Mouse (Mus musculus) midbrain, embryonic 11.5 days (tissue): ENCODE results near the gene Cyp2r1. TPM values are rescaled to one million over a fixed set of nuclear protein-coding genes. Genes with fewer than 3 reads are reported as not detected.
"Not testable (repeated sequence)": the region's sequence is repeated elsewhere in the genome, so short reads cannot be mapped to it uniquely, and the experiment has no call there.

Experiments used
- ATAC-seq: fragments of 200-750 bp; cut with Nextera tagmentation; 2 replicates; pipeline ENCODE4 v1.8.0; 2017; ENCODE audit warnings: moderate TSS enrichment, moderate library complexity; ENCODE audit not compliant: low FRiP score
- DNase-seq: peaks from one replicate; pipeline ENCODE4 v3.0.0; 2015; ENCODE audit warnings: low spot score; ENCODE audit errors: missing footprints
- H3K27ac ChIP-seq: fragments of 300-500 bp; sonication (generic); 2 replicates; pipeline ENCODE4 v1.5.1; 2014; ENCODE audit warnings: low read depth, low read length
- H3K27me3 ChIP-seq: fragments of 300-500 bp; sonication (generic); 2 replicates; pipeline ENCODE4 v1.6.1; 2014; ENCODE audit warnings: mild to moderate bottlenecking, low read length, moderate library complexity, mixed read lengths; ENCODE audit not compliant: control insufficient read depth, insufficient read depth
- H3K36me3 ChIP-seq: fragments of 300-500 bp; sonication (generic); 2 replicates; pipeline ENCODE4 v1.6.1; 2014; ENCODE audit warnings: mild to moderate bottlenecking, low read length, moderate library complexity, mixed read lengths; ENCODE audit not compliant: control insufficient read depth, insufficient read depth
- H3K4me1 ChIP-seq: fragments of 300-500 bp; sonication (generic); 2 replicates; pipeline ENCODE4 v1.6.1; 2014; ENCODE audit warnings: low read length; ENCODE audit not compliant: control insufficient read depth, insufficient read depth
- H3K4me2 ChIP-seq: fragments of 300-500 bp; sonication (generic); 2 replicates; pipeline ENCODE4 v1.6.1; 2014; ENCODE audit warnings: mild to moderate bottlenecking, moderate library complexity
- H3K4me3 ChIP-seq: fragments of 300-500 bp; sonication (generic); 2 replicates; pipeline ENCODE4 v1.5.1; 2014; ENCODE audit warnings: low read depth, low read length
- H3K9ac ChIP-seq: fragments of 300-500 bp; sonication (generic); 2 replicates; pipeline ENCODE4 v1.6.1; 2014; ENCODE audit warnings: low read length
- H3K9me3 ChIP-seq: fragments of 300-500 bp; sonication (generic); 2 replicates; pipeline ENCODE4 v1.6.1; 2016; ENCODE audit warnings: low read length; ENCODE audit not compliant: control insufficient read depth
- WGBS: fragments of 180-500 bp; shearing (Covaris S2); extraction: QIAGEN DNeasy Blood & Tissue Kit; methylation state at CpG from one replicate; pipeline ENCODE4 v1.1.7; 2014; 5-methylcytosine and 5-hydroxymethylcytosine counted together
- polyA plus RNA-seq: library from polyadenylated mRNA; unstranded; fragments of >200 nt; fragmentation: Nextera tagmentation; extraction: Ambion mirVana; gene quantifications from 2 replicates; pipeline ENCODE4 v1.2.1, GENCODE M21; 2014

Gene Cyp2r1
- polyA plus RNA-seq: 1.5 and 2.0 TPM in 2 replicates

DNA sequence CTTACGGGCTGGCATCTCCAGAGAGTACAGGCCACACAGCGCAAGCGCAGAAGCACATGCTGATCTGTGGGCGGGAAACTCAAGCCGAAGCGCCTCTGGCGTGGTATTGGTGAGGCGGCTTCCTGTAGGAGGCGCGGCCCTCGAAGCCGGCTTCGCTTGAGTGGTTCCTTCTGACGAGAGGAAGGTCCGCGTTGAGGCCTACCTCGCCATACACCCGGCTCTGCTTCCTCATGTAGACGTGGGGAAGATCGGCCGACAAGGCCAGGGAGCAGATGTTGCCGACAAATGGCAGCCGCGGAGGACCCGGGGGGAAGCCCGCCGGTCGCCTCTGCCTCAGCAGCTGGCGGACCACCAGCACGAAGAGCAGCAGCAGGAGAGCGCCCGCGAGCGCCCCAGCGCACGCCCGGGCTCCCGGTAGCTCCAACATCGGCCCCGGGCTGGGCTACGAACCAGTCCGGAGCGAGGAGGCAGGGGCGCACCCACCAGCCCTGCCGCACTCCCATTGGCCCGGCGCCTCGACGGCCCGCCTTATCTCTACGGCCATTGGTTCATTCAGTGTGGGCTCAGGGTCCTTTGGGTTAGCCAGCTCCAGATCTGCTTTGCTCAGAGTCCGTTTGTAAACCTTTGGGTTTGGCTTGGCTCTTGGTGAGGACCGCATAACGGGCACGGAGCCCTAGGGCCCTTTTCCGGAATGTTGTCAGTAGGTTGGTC is at the start of gene Cyp2r1:
Cyp2r1 (minus strand) TSS at position 442 of the 711 bp plus-strand sequence.
- Histone ChIP-seq H3K27me3 (no peaks in the 10 kb centered on the region), H3K4me1 (no peaks in the 10 kb centered on the region), H3K36me3 (no peaks in the 10 kb centered on the region), H3K4me3 (peak within 1 kb of the TSS; percentile 36), H3K4me2 (peak within 1 kb of the TSS; percentile 55), H3K9ac (peak within 1 kb of the TSS; percentile 43; the same call in 1 of the 2 replicates), H3K27ac (no peak within 1 kb of the TSS), H3K9me3 (no peaks in the 10 kb centered on the region)
- ATAC-seq (peak; percentile 100), DNase-seq (peak; percentile 98)
- WGBS: 3% methylated on average over 56 of the region's 56 CpGs

DNA sequence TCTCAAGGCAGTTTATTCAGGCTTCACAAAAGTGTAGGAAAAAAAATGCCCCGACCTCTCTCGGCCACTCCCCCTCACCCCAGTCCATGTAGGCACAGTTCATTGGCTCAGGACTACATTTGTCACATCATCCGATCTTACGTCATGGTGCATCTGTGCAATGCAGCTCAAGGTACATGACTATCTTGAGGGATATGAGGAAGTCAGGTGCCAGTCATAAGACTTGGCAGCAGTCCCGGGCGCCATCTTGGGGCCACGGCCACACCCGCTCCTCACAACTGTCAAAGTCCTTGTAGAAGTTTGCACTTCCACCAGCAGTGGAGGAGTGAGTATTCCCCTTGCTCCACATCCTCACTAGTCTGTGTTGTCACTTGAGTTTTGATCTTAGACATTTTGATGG is 31.6 kb upstream of the Cyp2r1 start:
- H3K9me3 ChIP-seq, H3K4me2 ChIP-seq, H3K27ac ChIP-seq, ATAC-seq, H3K27me3 ChIP-seq, H3K9ac ChIP-seq, DNase-seq, H3K4me1 ChIP-seq, H3K4me3 ChIP-seq, H3K36me3 ChIP-seq: not testable (repeated sequence)
- 92% methylated on average over 8 of the region's 8 CpGs for WGBS

DNA sequence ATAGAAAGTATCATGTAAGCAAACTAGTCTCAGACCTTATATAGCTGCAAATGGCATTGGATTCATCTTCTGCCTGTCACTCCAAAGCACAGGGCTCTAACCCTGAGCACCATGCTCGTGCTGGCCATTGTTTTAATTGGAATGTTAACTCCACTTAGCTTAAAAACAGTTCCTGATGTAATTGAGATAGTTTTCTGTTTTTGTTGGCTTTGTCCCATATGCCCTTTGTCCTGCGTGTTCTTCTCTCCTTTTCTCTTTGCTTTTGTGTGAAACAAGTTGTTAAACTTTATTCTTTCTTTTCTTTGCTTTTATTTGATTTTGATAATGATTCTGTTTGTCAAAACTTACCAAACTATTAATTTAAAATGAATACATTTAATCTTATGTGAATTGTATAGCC is 19.7 kb upstream of the Cyp2r1 start:
- Histone ChIP-seq H3K9ac (no peak overlapping the region), H3K9me3 (no peaks in the 10 kb centered on the region), H3K4me2 (no peak overlapping the region), H3K4me1 (no peaks in the 10 kb centered on the region), H3K27me3 (no peaks in the 10 kb centered on the region), H3K4me3 (no peak overlapping the region), H3K27ac (no peak overlapping the region), H3K36me3 (no peaks in the 10 kb centered on the region)
- DNase-seq (no peak), ATAC-seq (no peak)
- WGBS: 54% methylated on average over 2 of the region's 2 CpGs

DNA sequence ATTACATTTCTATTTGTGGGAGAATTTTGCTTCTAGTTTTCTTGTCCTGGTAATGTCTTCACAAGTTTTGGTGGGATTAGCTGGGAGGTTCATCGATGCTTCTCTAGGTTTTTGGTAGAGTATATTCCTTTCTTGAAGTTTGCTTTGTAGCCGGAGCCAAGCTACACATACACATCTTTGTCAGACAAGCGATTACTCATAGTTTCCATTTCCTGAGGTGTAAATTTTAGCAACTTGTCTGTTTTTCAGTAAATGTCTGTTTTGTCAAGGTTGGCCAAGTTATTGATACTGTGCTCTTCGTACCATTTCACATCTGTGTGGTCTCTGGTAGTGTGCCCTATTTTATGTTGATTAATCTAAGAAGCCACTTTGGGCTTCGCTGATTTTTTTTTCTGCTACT is 18.4 kb upstream of the Cyp2r1 start:
- H3K9me3 ChIP-seq: no peaks in the 10 kb centered on the region
- H3K4me2 ChIP-seq: no peak overlapping the region
- DNase-seq: no peak
- no peak overlapping the region for H3K27ac ChIP-seq
- ATAC-seq: no peak
- H3K4me1 ChIP-seq: no peaks in the 10 kb centered on the region
- no peak overlapping the region for H3K9ac ChIP-seq
- no peaks in the 10 kb centered on the region for H3K27me3 ChIP-seq
- H3K36me3 ChIP-seq: no peaks in the 10 kb centered on the region
- 86% methylated on average over 5 of the region's 5 CpGs for WGBS
- no peak overlapping the region for H3K4me3 ChIP-seq

DNA sequence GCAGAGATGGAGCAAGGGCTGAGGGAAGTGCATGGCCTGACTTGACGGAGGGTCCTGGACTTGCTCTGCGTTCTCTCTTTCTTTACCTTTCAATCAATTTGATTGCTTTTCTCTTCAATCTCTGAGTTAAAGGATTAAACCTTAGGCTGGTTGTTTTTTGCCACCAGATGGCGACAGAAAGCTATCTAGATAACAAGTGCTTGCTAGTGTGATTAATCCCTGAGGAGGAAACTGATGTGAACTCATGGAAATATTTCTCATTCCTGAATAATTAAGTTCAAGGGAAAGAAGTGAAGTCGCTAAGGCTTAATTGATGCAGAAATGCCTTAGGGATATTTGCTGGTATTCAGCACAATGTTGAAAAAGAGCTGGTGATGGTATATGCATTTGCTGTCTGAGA is 17.7 kb upstream of the Cyp2r1 start:
- Histone ChIP-seq H3K36me3 (no peaks in the 10 kb centered on the region), H3K9me3 (no peaks in the 10 kb centered on the region), H3K4me3 (no peak overlapping the region), H3K4me2 (no peak overlapping the region), H3K9ac (no peak overlapping the region), H3K27me3 (no peaks in the 10 kb centered on the region), H3K4me1 (no peaks in the 10 kb centered on the region), H3K27ac (no peak overlapping the region)
- ATAC-seq (no peak), DNase-seq (peak; percentile 96)
- 4% methylated on average over 4 of the region's 4 CpGs for WGBS

DNA sequence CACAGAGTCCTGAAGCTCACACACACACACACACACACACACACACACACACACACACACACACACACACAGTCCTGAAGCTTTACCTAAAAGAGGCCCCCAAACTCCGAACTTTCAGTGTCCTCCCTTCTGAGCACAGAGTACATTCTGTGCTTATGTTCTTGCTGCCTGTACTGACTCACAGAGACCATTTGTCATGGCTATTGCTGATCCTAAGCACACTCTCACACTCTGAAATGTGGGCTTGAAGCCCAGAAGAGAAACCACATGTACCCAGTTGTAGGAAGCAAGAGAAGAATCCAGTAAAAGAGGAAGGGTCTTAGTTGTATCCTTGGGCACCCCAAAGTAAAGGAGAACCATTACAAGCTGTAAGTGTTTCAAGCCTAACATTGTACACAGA is 14.9 kb upstream of the Cyp2r1 start:
- no peaks in the 10 kb centered on the region for H3K36me3 ChIP-seq
- no peak for ATAC-seq
- H3K27me3 ChIP-seq: no peaks in the 10 kb centered on the region
- H3K4me2 ChIP-seq: no peak overlapping the region
- DNase-seq: no peak
- no peaks in the 10 kb centered on the region for H3K9me3 ChIP-seq
- H3K27ac ChIP-seq: no peak overlapping the region
- WGBS: 88% methylated on average over 1 of the region's 1 CpGs
- H3K4me3 ChIP-seq: no peak overlapping the region
- no peak overlapping the region for H3K9ac ChIP-seq
- no peaks in the 10 kb centered on the region for H3K4me1 ChIP-seq

DNA sequence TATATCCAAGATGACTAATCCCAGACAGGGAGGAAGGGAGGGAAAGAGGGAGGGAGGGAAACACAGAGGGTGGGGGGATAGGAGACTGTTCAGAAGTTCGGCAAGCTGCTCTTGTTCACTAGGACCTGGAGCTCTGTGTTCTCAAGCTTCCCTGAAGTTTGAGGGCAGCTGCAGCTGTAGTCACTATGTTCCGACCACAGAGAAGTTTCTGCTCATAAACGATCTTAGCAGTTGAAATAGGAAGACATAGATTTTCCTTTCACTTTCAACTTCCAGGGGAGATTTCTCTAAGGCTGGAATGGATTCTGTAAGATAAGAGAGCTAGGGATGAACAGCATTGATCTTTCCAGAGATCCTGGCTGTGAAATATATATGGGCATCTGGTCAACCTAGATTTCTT is 14.2 kb upstream of the Cyp2r1 start:
- no peaks in the 10 kb centered on the region for H3K36me3 ChIP-seq
- H3K27ac ChIP-seq: no peak overlapping the region
- no peaks in the 10 kb centered on the region for H3K4me1 ChIP-seq
- H3K4me3 ChIP-seq: no peak overlapping the region
- H3K27me3 ChIP-seq: no peaks in the 10 kb centered on the region
- H3K4me2 ChIP-seq: no peak overlapping the region
- no peak overlapping the region for H3K9ac ChIP-seq
- H3K9me3 ChIP-seq: no peaks in the 10 kb centered on the region
- DNase-seq (no peak), ATAC-seq (no peak)
- WGBS: 81% methylated on average over 3 of the region's 3 CpGs

DNA sequence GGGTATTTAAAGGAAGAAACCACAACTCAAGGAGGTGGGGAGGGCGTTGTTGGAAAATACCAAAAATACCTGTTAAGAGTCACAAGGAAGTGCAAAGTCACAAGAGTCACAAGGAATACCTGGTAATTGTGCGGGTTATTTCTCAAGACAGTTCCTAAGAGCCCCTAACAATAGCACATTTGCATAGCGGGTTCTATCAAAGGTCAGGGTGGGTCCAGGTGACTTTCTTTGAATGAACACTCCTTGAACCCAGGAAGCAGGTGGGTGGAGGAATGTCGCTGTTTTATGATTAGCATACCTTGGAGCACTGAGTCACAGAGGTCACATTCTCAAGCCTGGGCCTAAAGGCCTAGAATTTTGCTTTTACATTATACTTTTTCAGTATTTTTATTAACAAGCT is 11.1 kb upstream of the Cyp2r1 start:
- not testable (repeated sequence) for ATAC-seq, H3K27ac ChIP-seq, H3K4me2 ChIP-seq, H3K27me3 ChIP-seq, H3K4me1 ChIP-seq, H3K9ac ChIP-seq, H3K36me3 ChIP-seq, H3K4me3 ChIP-seq, DNase-seq, H3K9me3 ChIP-seq
- WGBS: 93% methylated on average over 4 of the region's 4 CpGs

DNA sequence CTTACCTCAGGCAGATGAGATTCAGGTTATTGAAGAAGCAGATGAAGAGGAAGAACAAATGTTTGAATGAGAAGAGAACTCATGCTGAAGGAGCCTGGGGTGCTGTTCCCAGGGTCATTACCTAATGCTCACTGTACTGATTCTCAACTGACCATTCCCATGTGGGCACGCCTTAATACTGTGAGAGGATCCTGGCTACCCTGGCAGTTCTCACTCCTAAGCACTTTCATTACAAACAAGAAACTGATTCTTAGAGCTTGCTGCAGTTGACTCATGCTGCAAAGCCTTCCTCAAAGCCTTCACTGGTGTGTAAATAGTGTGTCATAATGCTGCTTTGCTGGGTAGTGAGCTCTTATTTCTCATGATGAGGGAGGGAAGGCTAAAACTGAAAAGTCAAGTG is 26.6 kb downstream of the Cyp2r1 start:
- Histone ChIP-seq H3K27me3 (no peaks in the 10 kb centered on the region), H3K4me3 (no peak overlapping the region), H3K9me3 (no peaks in the 10 kb centered on the region), H3K27ac (no peak overlapping the region), H3K4me1 (no peaks in the 10 kb centered on the region), H3K36me3 (peaks cover 2% of the 10 kb centered on the region), H3K9ac (no peak overlapping the region), H3K4me2 (no peak overlapping the region)
- DNase-seq (no peak), ATAC-seq (no peak)
- whole genome bisulfite sequencing: 100% methylated on average over 1 of the region's 1 CpGs
